Mouse (Mus musculus): ENCODE measurements at regions not wholly inside any gene's neighbourhood (a gene's known extent, or its start where the extent isn't known, plus 50 kb on each side); places are given as distances from the start of the nearest gene placed in this dataset.

- DNase-seq (ENCODE audit: low spot score) = no peak
Measured at GRCm38 (mm10) chr13:107641926-107642657, 402.2 kb upstream of the Smim15 start.

GRCm38 (mm10) chr13:107639620-107640019 lies 404.6 kb upstream of the Smim15 start:
- no peak for DNase-seq (ENCODE audit: low spot score)

- DNase-seq (ENCODE audit: low spot score) = no peak
Measured at GRCm38 (mm10) chr13:107637269-107637668, 407.0 kb upstream of the Smim15 start.

GRCm38 (mm10) chr13:107635114-107635513 lies 409.1 kb upstream of the Smim15 start:
- DNase-seq (ENCODE audit: low spot score) = no peak

GRCm38 (mm10) chr13:107627073-107627472 lies 417.2 kb upstream of the Smim15 start:
- no peak for DNase-seq (ENCODE audit: low spot score)

GRCm38 (mm10) chr13:107626670-107627069 lies 417.6 kb upstream of the Smim15 start:
- no peak for DNase-seq (ENCODE audit: low spot score)

GRCm38 (mm10) chr13:107621337-107621736 lies 422.9 kb upstream of the Smim15 start:
- no peak for DNase-seq (ENCODE audit: low spot score)

GRCm38 (mm10) chr13:107620887-107621286 lies 423.4 kb upstream of the Smim15 start:
- DNase-seq (ENCODE audit: low spot score) = no peak

GRCm38 (mm10) chr13:107620210-107620609 lies 424.0 kb upstream of the Smim15 start:
- no peak for DNase-seq (ENCODE audit: low spot score)

GRCm38 (mm10) chr13:107619430-107619927 lies 424.8 kb upstream of the Smim15 start:
- DNase-seq (ENCODE audit: low spot score) = no peak

GRCm38 (mm10) chr13:107618796-107619429 lies 425.3 kb upstream of the Smim15 start:
- no peak for DNase-seq (ENCODE audit: low spot score)

- DNase-seq (ENCODE audit: low spot score) = no peak
Measured at GRCm38 (mm10) chr13:107618369-107618771, 425.9 kb upstream of the Smim15 start.

GRCm38 (mm10) chr13:107617582-107617981 lies 426.7 kb upstream of the Smim15 start:
- DNase-seq (ENCODE audit: low spot score) = no peak

- no peak for DNase-seq (ENCODE audit: low spot score)
Measured at GRCm38 (mm10) chr13:107616775-107617174, 427.5 kb upstream of the Smim15 start.

- peak; percentile 83 for DNase-seq (ENCODE audit: low spot score)
Measured at GRCm38 (mm10) chr13:107608996-107609503, 435.2 kb upstream of the Smim15 start.

GRCm38 (mm10) chr13:107607294-107607693 lies 437.0 kb upstream of the Smim15 start:
- no peak for DNase-seq (ENCODE audit: low spot score)

GRCm38 (mm10) chr13:107602149-107602548 lies 442.1 kb upstream of the Smim15 start:
- no peak for DNase-seq (ENCODE audit: low spot score)

- DNase-seq (ENCODE audit: low spot score) = no peak
Measured at GRCm38 (mm10) chr13:107601132-107601439, 443.2 kb upstream of the Smim15 start.

- no peak for DNase-seq (ENCODE audit: low spot score)
Measured at GRCm38 (mm10) chr13:107600331-107601131, 443.7 kb upstream of the Smim15 start.

GRCm38 (mm10) chr13:107599094-107599644 lies 445.1 kb upstream of the Smim15 start:
- DNase-seq (ENCODE audit: low spot score) = no peak

- no peak for DNase-seq (ENCODE audit: low spot score)
Measured at GRCm38 (mm10) chr13:107598391-107598790, 445.9 kb upstream of the Smim15 start.

- DNase-seq (ENCODE audit: low spot score) = no peak
Measured at GRCm38 (mm10) chr13:107597217-107597616, 447.0 kb upstream of the Smim15 start.

Measured in thymus, postnatal 0 days (tissue).